Mouse (Mus musculus) Patski (cell line): ENCODE results near the gene H2afb2. TPM values are rescaled to one million over a fixed set of nuclear protein-coding genes. Genes with fewer than 3 reads are reported as not detected.

Source experiments
- ATAC-seq: fragments of 100-300 bp; one replicate; pipeline ENCODE4 v1.8.0; 2021
- CTCF ChIA-PET: fragments of 350-600 bp; sonication (Branson Sonifier 250); formaldehyde crosslinking; loops from one replicate; lab custom pipeline; 2022; ENCODE audit warnings: inconsistent platforms; lab: Charles Lee
- POLR2A ChIA-PET: fragments of 350-600 bp; sonication (Branson Sonifier 250); formaldehyde crosslinking; loops from one replicate; lab custom pipeline; 2022; ENCODE audit warnings: antibody characterized with exemption, inconsistent platforms; lab: Charles Lee
- DNase-seq: peaks from one replicate; pipeline ENCODE4 v3.0.0-alpha.2; 2011; ENCODE audit warnings: low read depth, low spot score
- H3K27me3 ChIP-seq: fragments of 371-371 bp; one replicate; pipeline ENCODE4 v1.5.1; 2021
- CTCF ChIP-seq: fragments of 100-300 bp; IDR thresholded peaks from one replicate; pipeline ENCODE4 v1.5.1; 2021
- in situ Hi-C: fragments of 300-500 bp; cut with MboI; formaldehyde crosslinking; loops from 3 replicates; pipeline ENCODE4 v1.11.1; 2018; ENCODE audit warnings: low pct_unique_long_range_greater_than_20kb, mixed read lengths
- polyA plus RNA-seq: library from polyadenylated mRNA; unstranded; gene quantifications from one replicate; pipeline ENCODE4 v1.2.3, GENCODE M21; 2021

H2afb2 gene
- polyA plus RNA-seq, result not detected

GRCm38 (mm10) chrX:116680878-116681277 lies at the start of gene H2afb2:
TSS of gene H2afb2 (plus strand) at chrX:116681178.
- no peak for TF ChIP-seq CTCF
- in situ Hi-C loops, result no loop called here
- POLR2A ChIA-PET, result no interaction called here
- H3K27me3 ChIP-seq, result no peaks in the 10 kb centered on the region
- DNase-seq (no peak), ATAC-seq (no peak)
- CTCF ChIA-PET, result no interaction called here

Other genes with a start within 250 kb of the H2afb2 start
- not detected for gene Cpxcr1, start 232.2 kb upstream of the H2afb2 start, polyA plus RNA-seq